Mouse (Mus musculus) mouse embryonic stem cell (cell line): Measurements from ENCODE around the gene Pax6.

ENCODE experiments used
- in situ Hi-C, 2 experiments: fragments of 300-500 bp; cut with MboI; formaldehyde crosslinking; loops; 1 replicate in 1 of 2; 3 replicates in 1 of 2; pipeline ENCODE4 v1.14.3; 2019 to 2020; ENCODE audit warnings: low sequenced_read_pairs in 2 of 2, low pct_unique_long_range_greater_than_20kb in 1 of 2, mixed read lengths in 1 of 2; ENCODE audit not compliant: unreplicated experiment in 1 of 2

Pax6 gene

GRCm38 (mm10) chr2:105669881-105670730, 1.4 kb downstream of the Pax6 start:
- in situ Hi-C loops, result no loop called here

- in situ Hi-C loops, result no loop called here
Observed at GRCm38 (mm10) chr2:105670731-105671095, 2.0 kb downstream of the Pax6 start.

- in situ Hi-C loops, result no loop called here
Observed at GRCm38 (mm10) chr2:105671116-105671797, 2.6 kb downstream of the Pax6 start.

GRCm38 (mm10) chr2:105671798-105672595, 3.3 kb downstream of the Pax6 start:
- in situ Hi-C loops, result no loop called here

- in situ Hi-C loops, result no loop called here
Observed at GRCm38 (mm10) chr2:105672596-105672960, 3.9 kb downstream of the Pax6 start.

GRCm38 (mm10) chr2:105673054-105673453, 4.4 kb downstream of the Pax6 start:
- in situ Hi-C loops, result no loop called here

- in situ Hi-C loops, result no loop called here
Observed at GRCm38 (mm10) chr2:105673631-105674060, 4.9 kb downstream of the Pax6 start.

- in situ Hi-C loops, result no loop called here
Observed at GRCm38 (mm10) chr2:105674061-105674874, 5.6 kb downstream of the Pax6 start.

- in situ Hi-C loops, result loop anchor here in 1 of 2 experiments (25.0 kb wide), 1 partner anchor 538 kb away; the partner anchor contains the start of gene Wt1
Observed at GRCm38 (mm10) chr2:105674875-105675729, 6.4 kb downstream of the Pax6 start.

- in situ Hi-C loops, result loop anchor here in 1 of 2 experiments (25.0 kb wide), 1 partner anchor 538 kb away; the partner anchor contains the start of gene Wt1
Observed at GRCm38 (mm10) chr2:105675730-105676079, 7.0 kb downstream of the Pax6 start.

- in situ Hi-C loops, result loop anchor here in 1 of 2 experiments (25.0 kb wide), 1 partner anchor 539 kb away; the partner anchor contains the start of gene Wt1
Observed at GRCm38 (mm10) chr2:105676080-105676908, 7.6 kb downstream of the Pax6 start.

- in situ Hi-C loops, result loop anchor here in 1 of 2 experiments (25.0 kb wide), 1 partner anchor 540 kb away; the partner anchor contains the start of gene Wt1
Observed at GRCm38 (mm10) chr2:105676909-105677433, 8.3 kb downstream of the Pax6 start.

GRCm38 (mm10) chr2:105677434-105678105, 8.9 kb downstream of the Pax6 start:
- in situ Hi-C loops, result loop anchor here in 1 of 2 experiments (25.0 kb wide), 1 partner anchor 540 kb away; the partner anchor contains the start of gene Wt1

- in situ Hi-C loops, result loop anchor here in 1 of 2 experiments (25.0 kb wide), 1 partner anchor 541 kb away; the partner anchor contains the start of gene Wt1
Observed at GRCm38 (mm10) chr2:105678306-105678705, 9.6 kb downstream of the Pax6 start.

- in situ Hi-C loops, result loop anchor here in 1 of 2 experiments (25.0 kb wide), 1 partner anchor 542 kb away; the partner anchor contains the start of gene Wt1
Observed at GRCm38 (mm10) chr2:105678880-105679321, 10.2 kb downstream of the Pax6 start.
